Mouse (Mus musculus) right cerebral cortex, postnatal 36 days (tissue): ENCODE results near the gene Cc2d1b.

Experiments
- DNase-seq, 2 experiments: peaks; one replicate each; pipeline ENCODE4 v3.0.0; 2022; ENCODE audit warnings: low spot score in 2 of 2, mixed read lengths in 1 of 2

Gene Cc2d1b

GRCm38 (mm10) chr4:108619587-108620341 is at the start of gene Cc2d1b:
TSS of gene Cc2d1b (plus strand) at chr4:108619940.
- DNase-seq: peak; percentile 92 to 93

- DNase-seq: no peak
Measured at GRCm38 (mm10) chr4:108572644-108573043, 47.1 kb upstream of the Cc2d1b start.

- peak; percentile 94 to 98 for DNase-seq
Measured at GRCm38 (mm10) chr4:108578840-108579742, 40.6 kb upstream of the Cc2d1b start, which contains the start of the genes Prpf38a and Orc1. TSS of gene Prpf38a (minus strand) at chr4:108579336. TSS of gene Orc1 (plus strand) at chr4:108579423.

GRCm38 (mm10) chr4:108579743-108580411 is 39.9 kb upstream of the Cc2d1b start:
- no peak for DNase-seq

- DNase-seq: no peak
Measured at GRCm38 (mm10) chr4:108593376-108593775, 26.4 kb upstream of the Cc2d1b start.

- no peak for DNase-seq
Measured at GRCm38 (mm10) chr4:108595785-108596184, 24.0 kb upstream of the Cc2d1b start.

GRCm38 (mm10) chr4:108598306-108598705 is 21.4 kb upstream of the Cc2d1b start:
- no peak for DNase-seq

- DNase-seq: no peak
Measured at GRCm38 (mm10) chr4:108601870-108602269, 17.9 kb upstream of the Cc2d1b start.

GRCm38 (mm10) chr4:108608651-108609050 is 11.1 kb upstream of the Cc2d1b start:
- DNase-seq: no peak

GRCm38 (mm10) chr4:108610935-108611334 is 8.8 kb upstream of the Cc2d1b start:
- no peak for DNase-seq

- no peak for DNase-seq
Measured at GRCm38 (mm10) chr4:108618586-108618985, 1.2 kb upstream of the Cc2d1b start.

GRCm38 (mm10) chr4:108619165-108619564 is 575 bp upstream of the Cc2d1b start:
- no peak for DNase-seq

GRCm38 (mm10) chr4:108620536-108620935 is 796 bp downstream of the Cc2d1b start:
- DNase-seq: no peak

GRCm38 (mm10) chr4:108621504-108621903 is 1.8 kb downstream of the Cc2d1b start:
- no peak for DNase-seq

- DNase-seq: no peak
Measured at GRCm38 (mm10) chr4:108627066-108627465, 7.3 kb downstream of the Cc2d1b start.

GRCm38 (mm10) chr4:108629363-108629880 is 9.7 kb downstream of the Cc2d1b start:
- DNase-seq: no peak

GRCm38 (mm10) chr4:108630096-108630495 is 10.4 kb downstream of the Cc2d1b start:
- no peak for DNase-seq

GRCm38 (mm10) chr4:108631616-108632015 is 11.9 kb downstream of the Cc2d1b start:
- DNase-seq: no peak

GRCm38 (mm10) chr4:108633703-108634102 is 14.0 kb downstream of the Cc2d1b start:
- DNase-seq: no peak

GRCm38 (mm10) chr4:108634696-108635095 is 15.0 kb downstream of the Cc2d1b start:
- no peak for DNase-seq

GRCm38 (mm10) chr4:108635101-108635500 is 15.4 kb downstream of the Cc2d1b start:
- no peak for DNase-seq

GRCm38 (mm10) chr4:108637721-108638120 is 18.0 kb downstream of the Cc2d1b start:
- no peak for DNase-seq
